Mouse (Mus musculus) embryonic fibroblast, embryonic 13.5 days (primary cell): Measurements from ENCODE around the gene Trex1.

Source experiments
- CTCF ChIP-seq: IDR thresholded peaks from 2 replicates; pipeline ENCODE4 v1.5.1; 2011; ENCODE audit warnings: mild to moderate bottlenecking, control low read depth, low read length, moderate library complexity, borderline replicate concordance; ENCODE audit not compliant: insufficient read depth
- POLR2A ChIP-seq: IDR thresholded peaks from 2 replicates; pipeline ENCODE4 v1.6.1; 2011; ENCODE audit warnings: low read depth, mild to moderate bottlenecking, control low read depth, low read length, moderate library complexity

DNA sequence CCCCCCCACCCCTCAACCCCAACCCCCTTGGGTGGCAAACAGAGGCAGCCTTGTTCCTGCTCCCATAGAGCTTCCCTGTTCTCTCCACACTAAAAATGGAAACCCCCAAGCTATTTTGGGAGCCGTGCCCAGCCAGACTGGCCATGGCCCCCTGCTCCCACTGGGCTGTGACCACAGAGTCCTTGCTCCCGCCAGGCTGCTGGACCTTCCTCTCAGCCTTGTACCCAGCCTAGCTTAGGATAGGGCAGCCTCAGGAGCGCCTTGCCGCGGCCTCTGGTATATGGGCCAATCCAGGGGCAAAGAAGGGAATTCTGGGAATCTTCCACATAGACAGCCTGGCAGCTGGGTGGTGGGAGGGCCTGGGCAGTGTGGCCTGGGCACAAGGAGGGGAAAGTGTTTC, 38.3 kb upstream of the Trex1 start:
- TF ChIP-seq CTCF = no peak
- TF ChIP-seq POLR2A = no peak
